Mouse (Mus musculus) adrenal gland (tissue): Measurements from ENCODE around the gene Rcan3.

Experiments
- intact Hi-C: fragments of 180-260 bp; cut with DNase I; formaldehyde crosslinking; loops from one replicate; pipeline ENCODE4 v1.15.1; 2025

Gene Rcan3

DNA sequence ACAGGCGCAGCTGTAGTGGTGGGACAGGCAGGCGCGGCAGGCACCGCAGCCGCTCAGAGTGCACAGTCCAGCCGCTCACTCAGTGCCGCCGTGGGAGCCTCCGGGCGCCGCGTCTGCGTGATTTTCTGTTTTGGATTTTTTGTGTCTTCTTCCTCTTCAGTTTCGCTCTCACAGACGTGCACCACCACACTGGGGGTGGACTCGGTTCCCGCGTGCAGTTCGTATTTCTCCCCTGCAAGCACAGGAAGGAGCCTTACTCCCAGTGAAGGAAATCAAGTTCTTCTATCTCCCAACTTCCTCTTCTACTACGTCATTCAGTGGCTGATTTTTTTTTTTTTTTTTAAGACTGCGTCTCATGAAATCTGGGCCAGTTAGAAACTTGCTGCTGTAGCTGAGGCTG, 17.3 kb downstream of the Rcan3 start:
- intact Hi-C loops: no loop called here

DNA sequence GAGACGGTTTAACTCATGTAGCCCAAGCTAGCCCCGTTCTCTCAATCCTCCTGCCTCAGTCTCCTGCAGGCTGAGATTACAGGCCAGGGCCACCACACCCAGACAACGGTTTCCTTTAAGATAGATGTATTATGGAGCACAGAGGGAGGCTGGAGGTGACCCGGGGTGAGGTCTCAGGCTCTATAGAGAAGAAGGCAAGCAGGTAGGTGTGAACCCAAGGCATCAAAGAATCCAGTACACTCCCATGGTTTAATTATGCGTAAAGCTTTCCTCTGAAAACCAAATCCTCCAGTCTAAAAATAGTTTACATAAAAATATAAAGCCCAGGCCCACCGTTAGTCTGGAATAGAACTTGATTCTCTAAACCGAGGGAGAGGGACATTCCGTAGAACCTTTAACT, 20.2 kb downstream of the Rcan3 start:
- intact Hi-C loops: no loop called here

DNA sequence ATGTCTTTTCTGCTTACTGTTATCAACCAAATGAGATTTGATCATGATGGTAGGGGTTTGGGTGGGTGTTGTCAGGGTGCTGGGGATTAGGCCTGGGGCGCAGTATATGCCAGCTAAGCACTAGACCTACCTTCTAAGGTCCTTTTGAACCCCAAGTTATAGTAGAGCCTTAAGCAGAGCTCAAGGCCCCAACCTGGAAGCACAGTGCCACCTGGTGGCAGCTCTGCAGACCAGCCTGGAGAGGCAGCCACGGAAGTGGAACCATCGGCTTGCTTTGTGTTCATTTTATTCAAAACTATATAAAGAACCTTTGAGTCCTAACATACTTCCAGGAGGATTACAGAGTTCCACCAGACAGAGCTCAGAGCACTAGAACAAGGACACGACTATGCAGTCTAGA, 22.0 kb downstream of the Rcan3 start:
- intact Hi-C loops: loop anchor here (1.0 kb wide), 1 partner anchor 29 kb away; no protein-coding TSS in a partner anchor

DNA sequence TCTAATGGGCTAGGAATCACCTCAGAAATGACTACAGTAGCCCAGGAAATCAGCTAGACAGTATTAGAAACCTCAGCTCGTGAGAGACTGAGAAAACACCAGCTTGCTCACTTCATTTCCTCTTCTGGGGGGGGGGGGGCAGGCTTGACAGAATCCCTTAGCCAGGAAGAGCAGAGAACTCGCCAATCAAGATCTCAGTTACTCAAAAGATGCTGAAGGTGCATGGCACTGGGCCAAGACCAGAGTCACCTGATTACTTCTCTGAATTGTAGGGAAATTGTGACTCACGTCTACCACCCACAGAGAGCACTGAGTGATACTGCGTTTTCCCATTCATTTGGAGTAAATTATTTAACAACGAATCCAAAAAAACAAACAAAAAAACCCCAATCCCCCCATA, 27.5 kb downstream of the Rcan3 start:
- intact Hi-C loops: no loop called here

DNA sequence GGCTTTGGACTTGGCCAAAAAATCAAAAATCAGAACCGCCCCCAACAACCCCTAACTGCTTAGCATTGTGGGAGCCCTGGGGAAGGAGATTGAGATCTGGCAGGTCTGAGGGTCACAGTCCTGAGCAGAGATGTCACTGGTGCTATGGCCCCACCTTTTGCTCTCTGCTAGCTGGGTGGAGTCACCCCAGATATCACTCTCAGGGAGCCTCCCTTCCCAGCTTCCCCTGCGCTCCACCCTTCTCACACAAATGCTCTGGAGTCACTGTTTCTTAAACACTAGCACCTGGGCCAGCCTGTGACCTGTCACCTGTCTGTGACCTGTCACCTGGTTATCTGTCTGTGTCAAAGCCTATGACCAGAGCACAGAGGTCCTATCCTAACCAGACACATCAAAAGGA, 28.7 kb downstream of the Rcan3 start:
- intact Hi-C loops: no loop called here

DNA sequence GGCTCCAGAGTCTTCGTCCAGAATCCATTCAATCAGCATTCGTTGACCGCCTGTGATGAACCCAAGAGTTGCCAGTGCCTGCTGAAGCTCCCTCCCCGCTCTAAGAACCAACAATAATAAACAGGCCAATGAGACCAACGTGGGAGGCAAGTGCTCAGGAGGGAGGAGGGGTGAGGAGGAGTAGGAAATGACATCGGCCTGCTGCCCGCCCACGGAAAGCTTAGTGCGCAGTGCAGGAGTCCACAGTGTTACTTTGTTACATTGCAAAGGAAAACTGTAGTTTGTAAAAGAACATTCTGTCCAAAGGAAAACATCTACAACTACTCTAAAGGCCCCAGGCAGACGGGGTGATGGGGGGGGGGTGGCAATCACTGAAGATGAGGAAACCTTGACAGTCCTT, 29.6 kb downstream of the Rcan3 start:
- intact Hi-C loops: no loop called here

DNA sequence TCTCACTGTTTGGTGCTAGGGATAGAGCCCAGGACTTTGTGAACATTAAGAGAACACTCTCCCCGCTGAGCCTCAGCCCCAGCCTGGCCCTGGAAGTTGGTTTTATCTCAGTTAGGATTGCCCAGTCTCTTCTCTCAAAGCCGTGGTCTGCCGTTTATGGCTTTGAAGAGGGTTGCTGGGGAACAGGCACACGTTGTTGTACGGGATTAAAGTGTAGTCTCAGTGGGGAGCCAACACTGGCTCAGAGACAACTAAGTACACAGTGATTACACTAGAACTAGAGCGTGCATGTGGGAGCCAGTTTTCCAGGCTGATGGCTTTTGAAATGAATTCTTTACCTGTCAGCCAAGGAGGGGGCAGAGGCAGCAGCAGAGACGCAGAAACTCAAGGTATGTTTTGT, 31.8 kb downstream of the Rcan3 start:
- intact Hi-C loops: no loop called here

DNA sequence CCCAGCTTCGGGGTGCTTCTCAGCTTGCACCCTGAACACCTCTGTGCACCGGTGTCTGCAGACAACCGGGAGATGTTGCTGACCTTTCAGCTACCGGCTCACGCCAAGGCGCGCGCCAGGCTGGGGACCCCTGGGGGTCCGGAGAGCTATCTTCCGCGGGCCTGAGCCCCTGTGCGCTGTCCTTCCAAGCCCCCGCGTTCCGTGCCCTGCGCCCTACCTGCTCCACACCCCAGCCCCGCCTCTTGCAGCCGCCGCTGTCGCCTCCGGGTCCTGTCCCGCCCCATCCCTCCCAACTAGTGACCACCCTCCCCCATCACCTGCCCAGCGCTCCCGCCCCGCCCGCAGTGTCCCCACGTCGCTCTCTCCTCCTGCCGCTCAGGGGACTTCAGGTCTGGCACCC, 35.7 kb downstream of the Rcan3 start, which contains the start of gene Ncmap:
Gene Ncmap, minus strand, starts transcription at position 237 of the 400 bp plus-strand sequence.
- intact Hi-C loops: no loop called here

DNA sequence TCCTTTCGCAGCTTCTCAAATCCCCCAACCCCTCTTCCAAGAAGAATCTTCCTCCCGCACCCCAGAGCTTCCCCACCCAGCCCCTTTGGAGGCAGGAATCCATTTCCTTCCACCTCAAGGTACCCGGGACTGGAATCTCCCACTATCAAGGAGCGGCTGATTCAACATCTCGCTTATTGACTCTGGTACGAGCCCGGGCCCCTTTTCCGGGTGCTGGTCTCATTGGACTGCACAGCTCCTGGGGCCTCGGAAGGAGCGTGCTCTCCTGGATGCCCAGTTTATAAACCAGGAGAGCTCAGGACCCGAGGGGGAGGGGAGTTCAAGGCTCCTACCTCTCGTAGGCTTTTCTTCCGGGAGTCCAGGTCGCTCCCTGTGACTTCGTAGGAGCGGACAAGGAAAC, 36.1 kb downstream of the Rcan3 start:
- intact Hi-C loops: no loop called here

DNA sequence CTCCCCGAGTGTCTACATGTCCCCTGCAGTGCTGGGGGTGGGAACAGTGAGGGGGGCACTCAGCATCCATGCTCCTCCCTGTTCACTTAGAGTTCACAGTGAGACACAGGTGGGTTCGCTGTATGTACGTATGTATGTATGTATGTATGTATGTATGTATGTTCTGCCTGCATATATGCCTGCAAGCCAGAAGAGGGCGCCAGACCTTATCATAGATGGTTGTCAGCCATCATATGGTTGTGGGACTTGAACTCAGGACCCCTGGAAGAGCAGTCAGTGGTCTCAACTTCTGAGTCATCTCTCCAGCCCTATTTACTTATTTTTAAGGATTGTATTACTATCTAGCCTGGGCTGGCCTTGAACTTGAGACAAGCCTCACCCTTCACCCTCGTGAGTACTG, 37.4 kb downstream of the Rcan3 start:
- intact Hi-C loops: no loop called here

DNA sequence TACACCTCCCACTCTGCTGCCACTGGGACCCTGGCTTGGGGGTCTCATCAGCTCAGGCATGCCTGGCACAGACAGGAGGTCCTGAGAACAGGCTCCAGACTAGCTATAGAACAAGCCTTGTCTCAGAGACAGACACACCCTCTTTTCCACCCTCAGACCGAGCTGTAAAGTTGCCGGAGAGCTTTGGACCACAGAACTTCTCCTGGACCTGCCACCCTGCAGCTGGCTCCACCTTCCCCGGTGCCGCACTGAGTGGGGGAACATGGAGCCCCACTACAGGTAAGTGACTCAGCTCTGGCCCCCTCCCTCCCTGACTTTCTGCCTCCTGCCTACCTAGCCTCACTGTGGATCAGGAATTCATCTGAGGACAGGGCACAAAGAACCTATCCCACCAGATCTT, 38.3 kb downstream of the Rcan3 start:
- intact Hi-C loops: no loop called here

DNA sequence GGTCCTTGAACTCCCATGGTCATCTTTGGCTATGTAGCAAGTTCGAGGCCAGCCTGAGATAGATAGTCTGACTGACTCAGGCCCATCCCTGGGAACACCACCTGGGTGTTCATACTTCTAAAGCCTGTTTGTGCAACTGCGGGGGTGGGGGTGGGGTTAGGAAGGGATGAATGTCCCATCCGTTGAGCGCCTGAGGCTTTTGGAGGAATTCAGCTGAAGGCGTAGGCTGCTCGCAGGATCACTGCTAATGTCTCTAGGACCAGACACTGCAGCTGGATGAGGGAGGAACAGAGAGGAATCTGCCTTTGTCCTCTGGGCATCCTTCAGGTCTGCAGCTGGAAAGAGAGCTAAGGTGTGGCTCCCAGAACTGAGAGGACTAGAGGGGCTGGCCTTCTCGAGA, 39.0 kb downstream of the Rcan3 start:
- intact Hi-C loops: no loop called here

DNA sequence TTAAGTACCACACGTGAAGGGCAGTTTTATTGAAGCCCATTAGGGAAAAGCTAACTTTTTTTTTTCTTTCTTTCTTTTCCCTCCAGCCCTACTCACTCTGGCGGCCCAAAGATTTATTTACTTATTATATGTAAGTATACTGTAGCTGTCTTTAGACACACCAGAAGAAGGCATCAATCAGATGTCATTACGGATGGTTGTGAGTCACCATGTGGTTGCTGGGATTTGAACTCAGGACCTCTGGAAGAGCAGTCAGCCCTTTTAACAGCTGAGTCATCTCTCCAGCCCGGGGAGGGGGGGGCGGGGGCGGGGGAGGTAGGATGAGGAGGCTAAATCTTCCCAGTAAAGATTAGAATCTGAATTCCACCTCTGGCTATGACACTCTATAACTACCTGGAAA, 40.3 kb downstream of the Rcan3 start:
- intact Hi-C loops: no loop called here

DNA sequence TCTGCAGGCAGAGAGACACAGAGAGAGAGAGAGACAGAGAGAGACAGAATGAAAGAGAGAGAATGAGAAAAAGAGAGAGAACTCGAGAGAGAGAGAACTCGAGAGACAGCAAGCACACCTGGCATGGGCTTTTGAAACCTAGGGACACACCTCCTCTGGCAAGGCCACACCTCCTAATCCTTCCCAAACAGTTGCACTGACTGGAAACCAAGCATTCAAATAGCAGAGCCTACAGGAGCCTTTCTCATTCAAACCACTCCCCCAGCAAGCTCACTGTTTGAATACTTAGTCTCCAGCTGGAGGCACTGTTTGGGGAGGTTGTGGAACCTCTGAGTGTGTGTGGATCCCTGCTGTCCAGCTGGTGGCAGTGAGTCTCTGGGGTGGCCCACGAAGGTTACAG, 40.9 kb downstream of the Rcan3 start:
- intact Hi-C loops: no loop called here

DNA sequence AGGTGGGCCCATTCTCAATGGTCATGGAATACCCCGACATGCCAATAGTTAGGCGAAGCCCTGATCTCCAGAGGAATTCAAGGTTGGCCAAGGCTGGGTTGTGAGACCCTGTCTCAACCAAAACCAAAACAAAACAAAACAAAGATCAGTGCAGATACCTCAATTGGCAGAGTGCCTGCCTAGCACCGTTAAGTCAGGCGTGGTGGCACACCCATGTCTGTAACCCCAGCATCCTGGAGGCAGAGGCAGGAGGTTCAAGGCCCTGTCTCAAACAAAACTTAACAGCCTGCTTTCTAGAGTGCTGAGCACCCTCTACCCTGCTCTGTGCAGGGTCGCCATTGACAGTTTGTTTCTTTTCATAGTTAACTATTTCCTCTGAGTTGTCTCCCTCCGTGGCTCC, 42.6 kb downstream of the Rcan3 start:
- intact Hi-C loops: no loop called here

DNA sequence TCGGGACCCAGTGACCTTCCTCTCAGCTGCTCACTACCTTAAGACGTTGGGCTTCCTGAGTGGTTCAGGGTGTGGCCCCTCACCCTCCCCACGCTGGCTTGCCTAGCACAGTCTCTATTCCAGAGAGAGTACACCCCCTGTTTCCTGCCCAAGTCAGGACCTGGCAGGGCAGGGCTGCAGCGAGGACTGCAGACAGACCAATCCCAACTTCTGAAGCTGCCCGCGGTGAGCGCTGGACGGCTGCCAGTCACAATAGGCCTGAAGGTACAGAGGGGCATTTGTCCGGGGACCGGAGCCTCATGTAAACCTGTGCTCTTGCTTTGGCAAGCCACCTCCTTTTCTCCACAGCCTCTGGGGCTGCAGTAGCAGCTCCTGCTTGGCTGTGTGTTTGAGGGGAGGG, 48.0 kb downstream of the Rcan3 start:
- intact Hi-C loops: loop anchor here (10.0 kb wide), 1 partner anchor 279 kb away; no protein-coding TSS in a partner anchor

DNA sequence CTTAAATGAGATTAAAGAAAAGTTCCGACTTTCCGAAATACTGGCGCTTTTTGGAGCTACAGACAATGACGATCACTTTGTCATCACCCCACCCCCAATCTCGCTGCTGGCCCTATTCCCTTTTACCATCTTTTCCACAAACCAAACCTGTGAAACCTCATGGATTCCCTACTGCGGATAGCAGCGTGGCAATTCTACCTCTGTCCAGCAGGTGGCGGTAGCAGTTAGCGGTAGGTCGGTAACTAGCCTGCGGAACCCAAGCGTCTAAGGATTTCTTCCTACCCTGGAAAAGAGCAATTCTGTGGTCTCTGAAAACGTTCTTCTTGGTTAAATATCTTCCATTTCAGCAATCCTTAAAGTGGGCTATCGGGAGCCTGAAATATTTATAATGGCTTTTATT, 51.3 kb downstream of the Rcan3 start:
- intact Hi-C loops: loop anchor here (1.0 to 10.0 kb wide), 2 partner anchors 29 to 282 kb away; no protein-coding TSS in a partner anchor

DNA sequence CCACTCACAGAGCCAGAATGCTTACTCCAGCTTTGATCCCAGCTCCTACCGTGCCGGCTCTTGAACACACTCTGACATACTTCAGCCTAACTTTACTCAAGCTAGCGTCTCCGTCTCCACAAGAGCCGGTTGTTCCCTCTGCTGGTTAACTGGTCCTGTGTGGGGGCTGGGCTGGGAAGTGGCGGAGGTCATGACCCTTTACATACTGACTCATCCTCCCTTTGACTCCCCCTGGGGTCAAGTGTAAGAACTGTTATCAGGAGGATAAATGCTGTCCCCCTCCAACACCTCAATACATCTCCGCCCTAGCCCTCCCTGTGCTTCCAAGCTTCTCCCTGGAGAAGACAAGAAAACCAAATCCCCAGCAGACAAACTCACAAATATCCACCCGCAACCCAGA, 52.3 kb downstream of the Rcan3 start:
- intact Hi-C loops: loop anchor here (10.0 kb wide), 1 partner anchor 283 kb away; no protein-coding TSS in a partner anchor

DNA sequence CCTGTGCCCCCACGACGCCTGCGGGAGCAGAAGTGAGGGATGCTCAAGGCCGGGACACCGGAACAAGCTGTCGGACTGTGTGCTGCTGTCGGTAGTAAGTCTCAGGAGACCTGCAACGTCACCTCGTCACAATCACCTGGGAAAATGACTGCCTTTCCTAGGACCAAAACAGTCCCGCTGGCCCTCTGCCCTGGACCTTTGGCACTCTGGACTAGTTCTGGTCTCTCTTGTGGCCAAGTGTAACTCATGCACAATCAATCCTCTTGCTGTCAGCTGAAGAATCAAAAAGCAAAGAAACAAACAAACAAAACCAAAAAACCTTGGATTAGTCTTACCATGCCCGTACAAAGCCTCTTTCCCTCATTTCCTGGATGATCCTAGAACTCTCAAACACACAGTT, 56.4 kb downstream of the Rcan3 start:
- intact Hi-C loops: no loop called here

DNA sequence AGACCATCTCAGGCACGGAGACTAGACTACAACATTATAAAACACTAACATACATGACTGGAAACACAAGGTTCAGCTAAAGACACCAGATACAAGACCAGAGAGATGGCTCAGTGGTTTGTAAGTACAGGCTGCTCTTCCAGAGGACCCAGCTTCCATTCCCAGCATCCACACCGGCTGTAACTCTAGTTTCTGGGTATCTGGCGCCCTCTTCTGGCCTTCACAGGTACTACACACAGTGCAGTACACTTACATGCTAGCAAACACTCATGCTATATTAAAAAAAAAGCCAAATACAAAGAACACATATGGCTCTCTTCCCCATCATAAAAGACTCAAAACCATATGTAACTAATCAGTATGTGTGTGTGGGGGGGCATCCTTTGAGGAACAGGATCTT, 58.2 kb downstream of the Rcan3 start:
- intact Hi-C loops: no loop called here

DNA sequence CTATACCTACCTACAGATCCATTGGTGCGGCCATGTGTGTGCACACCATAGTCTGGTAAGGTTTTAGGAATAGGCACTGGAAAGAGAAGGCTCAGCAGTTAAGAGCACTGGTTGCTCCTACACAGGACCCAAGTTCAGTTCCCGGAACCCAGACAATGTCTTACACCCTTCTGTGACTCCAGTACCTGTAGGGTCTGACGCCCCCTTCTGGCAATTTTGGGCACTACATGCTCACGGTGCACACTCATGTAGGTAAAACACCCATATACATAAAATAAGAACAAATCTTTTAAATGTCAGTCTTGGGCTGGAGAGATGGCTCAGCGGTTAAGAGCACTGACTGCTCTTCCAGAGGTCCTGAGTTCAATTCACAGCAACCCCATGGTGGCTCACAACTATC, 60.4 kb downstream of the Rcan3 start:
- intact Hi-C loops: no loop called here

DNA sequence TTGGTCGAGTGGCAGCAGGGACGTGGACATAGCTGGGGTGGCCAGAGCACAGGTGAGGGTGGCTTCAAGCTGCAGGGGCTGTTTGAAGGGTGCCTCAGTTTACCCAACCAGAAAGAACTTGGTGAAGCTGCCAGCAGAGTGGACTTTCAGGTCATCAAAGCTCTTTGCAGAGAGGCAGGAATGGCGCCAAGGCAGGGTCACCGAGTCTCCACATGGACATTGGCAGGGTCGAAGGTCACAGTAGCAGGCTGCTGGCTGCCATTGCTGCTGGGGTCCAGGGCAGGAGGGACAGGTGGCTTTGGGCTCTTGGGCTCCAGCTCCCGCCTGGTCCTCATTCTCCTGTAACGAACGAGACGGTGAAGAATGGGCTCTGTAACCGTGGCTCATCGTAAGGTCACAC, 63.3 kb downstream of the Rcan3 start:
- intact Hi-C loops: no loop called here

DNA sequence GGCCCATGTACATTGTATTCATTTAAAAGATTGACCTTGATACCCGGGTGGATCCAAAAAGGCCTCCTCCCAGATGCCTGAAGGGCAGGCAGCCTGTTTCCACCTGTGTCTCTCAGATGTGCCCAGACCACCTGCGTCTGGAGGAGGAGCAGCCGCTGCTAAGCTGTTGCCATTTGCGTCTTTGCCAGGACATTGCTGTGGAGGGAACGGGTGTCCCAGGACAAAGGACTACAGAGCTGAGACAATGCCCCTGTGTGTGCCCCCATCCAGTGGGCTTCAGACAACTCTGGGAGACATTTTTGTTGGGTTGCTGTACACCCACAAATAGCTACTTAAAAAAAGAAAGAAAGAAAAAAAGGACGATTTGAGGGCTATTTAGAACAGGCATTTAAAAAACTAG, 70.8 kb downstream of the Rcan3 start:
- intact Hi-C loops: no loop called here
